8 mouse cellular contexts compared by ENCODE assay signal in genomic region chrX:12129230-12129629, GRCm38 (mm10). TPM values are rescaled to one million over a fixed set of nuclear protein-coding genes. Genes with fewer than 3 reads are reported as not detected.
DNase-seq lines count a peak whose midpoint lies in the region; ATAC-seq and TF ChIP-seq lines count a peak whose summit lies in the region.

No protein-coding gene starts in this region.

- no peaks in the 10 kb centered on the region; the same call in 1 of the 2 replicates for H3K27me3 ChIP-seq in cerebellum, adult 2 months (ENCODE audit: control insufficient read depth, insufficient read depth, low read length)

- intact Hi-C loops in heart, postnatal 14 days (cut with DNase I) = no loop called here

- H3K36me3 ChIP-seq in ES-E14 (ENCODE audit: control insufficient read depth, insufficient read depth, low read length, poor library complexity, severe bottlenecking) = no peaks in the 10 kb centered on the region

- no peaks in the 10 kb centered on the region for H3K9me3 ChIP-seq in ES-E14 (ENCODE audit: control insufficient read depth, insufficient read depth, low read depth, low read length)

- peak; percentile 49 to 57 for DNase-seq in cerebellum, adult 2 months
- DNase-seq in cerebellum, adult 11 months = no peak
- no peak for DNase-seq in ES-E14 (ENCODE audit: low read depth, low spot score)
- peak; percentile 78 for DNase-seq in fibroblast of lung, adult 2 months (ENCODE audit: low read depth)
- DNase-seq in heart, postnatal 14 days = peak; percentile 65 to 74
- peak; percentile 77 for DNase-seq in kidney, postnatal 14 days
- peak; percentile 70 for DNase-seq in thymus, postnatal 0 days (ENCODE audit: low spot score)

- ATAC-seq in megakaryocyte progenitor cell, adult 5-6 weeks (replicated peaks; ENCODE audit: poor library complexity) = peak; percentile 59

- H3K9ac ChIP-seq in ES-E14 (ENCODE audit: insufficient read depth, low read depth, low read length, poor library complexity, severe bottlenecking) = 0 out of 2 replicates have a peak overlapping the region, but pooled peaks have one; percentile 9

- no peak for TF ChIP-seq CTCF in cerebellum, adult 2 months (IDR thresholded peaks at IDR 0.05; ENCODE audit: borderline replicate concordance, insufficient read depth, low read depth, low read length)

- in situ Hi-C loops in ES-E14 (cut with MboI; ENCODE audit: low sequenced_read_pairs in 2 of 2, unreplicated experiment in 2 of 2) = loop anchor here in 1 of 2 experiments (5.0 kb wide), 1 partner anchor 37 kb away; no protein-coding TSS in a partner anchor

- no peak overlapping the region for H3K27ac ChIP-seq in cerebellum, adult 2 months (ENCODE audit: insufficient read depth, low read length)
- no peak overlapping the region for H3K27ac ChIP-seq in ES-E14 (ENCODE audit: insufficient read depth, low read depth, low read length, poor library complexity, severe bottlenecking)

- H3K4me3 ChIP-seq in cerebellum, adult 2 months (replicated peaks; ENCODE audit: insufficient read depth, low read depth, low read length) = peak overlapping the region; percentile 2
- H3K4me3 ChIP-seq in ES-E14 (ENCODE audit: insufficient read depth in 1 of 2, low read depth in 1 of 2, low read length in 2 of 2, poor library complexity in 1 of 2, severe bottlenecking in 1 of 2) = no peak overlapping the region; a peak in 2 of 4 replicates

- H3K4me1 ChIP-seq in cerebellum, adult 2 months (ENCODE audit: control insufficient read depth, insufficient read depth, low read length) = no peaks in the 10 kb centered on the region
- peaks cover 0 to 12% of the 10 kb centered on the region in 2 experiments; a peak in 1 of 4 replicates for H3K4me1 ChIP-seq in ES-E14 (ENCODE audit: control insufficient read depth in 2 of 2, insufficient read depth in 2 of 2, low read length in 2 of 2, poor library complexity in 1 of 2)

- 2% methylated on average over 24 of the region's 24 CpGs for WGBS in cerebellum, adult 2 months

- no peak for TF ChIP-seq POLR2A in cerebellum, adult 2 months (IDR thresholded peaks at IDR 0.05; ENCODE audit: borderline replicate concordance, insufficient read depth, low read length)

TF ChIP-seq in ES-E14, 5 proteins besides CTCF, POLR2A, EP300 and RAD21:
- no peak for TF ChIP-seq HCFC1 (IDR thresholded peaks at IDR 0.05; ENCODE audit: borderline replicate concordance, insufficient read depth, low read length)
- no peak for TF ChIP-seq ZC3H11A (IDR thresholded peaks at IDR 0.05; ENCODE audit: borderline replicate concordance, low read depth, low read length)
- TF ChIP-seq ZNF384 (IDR thresholded peaks at IDR 0.05; ENCODE audit: low read depth, low read length) = no peak
- TF ChIP-seq CHD2 (IDR thresholded peaks at IDR 0.05; ENCODE audit: low read depth, low read length) = no peak
- no peak for TF ChIP-seq MAFK (IDR thresholded peaks at IDR 0.05; ENCODE audit: insufficient read depth, low read depth, low read length)

RNA-seq across cellular contexts. Expression of gene Bcor, which starts 30.9 kb away (rescaled TPM):
- 12.2 and 12.9 TPM in 2 replicates for polyA plus RNA-seq in cerebellum, adult 2 months (2012; rRNA removed)
- total RNA-seq in ES-E14 (2012; rRNA removed) = 32.9 and 33.5 TPM in 2 replicates
- total RNA-seq in heart, postnatal 14 days (2021) = 10 to 100 TPM; 24.4 to 25.8 TPM
- total RNA-seq in megakaryocyte progenitor cell, adult 5-6 weeks (2015) = 35.3 and 42.7 TPM in 2 replicates
- total RNA-seq in megakaryocyte progenitor cell, adult 5-6 weeks (2017) = 24.7 and 29.1 TPM in 2 replicates
- polyA plus RNA-seq in thymus, postnatal 0 days (2015; fragmentation: Nextera tagmentation; extraction: Ambion mirVana) = 14.1 and 14.2 TPM in 2 replicates

Comparison
In these comparisons a context has a peak if more than half of its experiments do, and no peak if none do; other contexts are left out.
1. DNase-seq: peak in cerebellum, adult 2 months (2 of 2), fibroblast of lung, adult 2 months (single experiment), heart, postnatal 14 days (2 of 2), kidney, postnatal 14 days (single experiment) and thymus, postnatal 0 days (single experiment); none in cerebellum, adult 11 months (single experiment) and ES-E14 (single experiment).